Mouse (Mus musculus) limb, embryonic 10.5 days (tissue): ENCODE results near the gene Ick. TPM values are rescaled to one million over a fixed set of nuclear protein-coding genes. Genes with fewer than 3 reads are reported as not detected.
"Not testable (repeated sequence)": the region's sequence is repeated elsewhere in the genome, so short reads cannot be mapped to it uniquely, and the experiment has no call there.

Experiments used
- DNase-seq: peaks from one replicate; pipeline ENCODE4 v3.0.0-alpha.2; 2017; ENCODE audit warnings: low spot score
- H3K27ac ChIP-seq: fragments of 300-500 bp; sonication (generic); 2 replicates; pipeline ENCODE4 v1.5.1; 2016; ENCODE audit warnings: mild to moderate bottlenecking
- H3K27me3 ChIP-seq: fragments of 300-500 bp; sonication (generic); 2 replicates; pipeline ENCODE4 v1.6.1; 2016; ENCODE audit warnings: low read depth, mild to moderate bottlenecking; ENCODE audit not compliant: poor library complexity, severe bottlenecking
- H3K36me3 ChIP-seq: fragments of 300-500 bp; sonication (generic); 2 replicates; pipeline ENCODE4 v1.6.1; 2016; ENCODE audit warnings: mild to moderate bottlenecking, moderate library complexity
- H3K4me1 ChIP-seq: fragments of 300-500 bp; sonication (generic); 2 replicates; pipeline ENCODE4 v1.6.1; 2016
- H3K4me3 ChIP-seq: fragments of 300-500 bp; sonication (generic); 2 replicates; pipeline ENCODE4 v1.5.1; 2016; ENCODE audit warnings: mild to moderate bottlenecking, moderate library complexity
- H3K9me3 ChIP-seq: fragments of 300-500 bp; sonication (generic); replicated peaks from 2 replicates; pipeline ENCODE4 v1.6.1; 2016; ENCODE audit warnings: mild to moderate bottlenecking
- WGBS: fragments of 180-500 bp; shearing (Covaris S2); methylation state at CpG from one replicate; pipeline ENCODE4 v1.1.7; 2016; 5-methylcytosine and 5-hydroxymethylcytosine counted together
- polyA plus RNA-seq: library from polyadenylated mRNA; unstranded; fragments of >200 nt; fragmentation: Nextera tagmentation; extraction: Ambion mirVana; gene quantifications from 2 replicates; pipeline ENCODE4 v1.2.1, GENCODE M21; 2016

Gene Ick
- polyA plus RNA-seq, 1 experiment from 2014 or later = 47.4 TPM

DNA sequence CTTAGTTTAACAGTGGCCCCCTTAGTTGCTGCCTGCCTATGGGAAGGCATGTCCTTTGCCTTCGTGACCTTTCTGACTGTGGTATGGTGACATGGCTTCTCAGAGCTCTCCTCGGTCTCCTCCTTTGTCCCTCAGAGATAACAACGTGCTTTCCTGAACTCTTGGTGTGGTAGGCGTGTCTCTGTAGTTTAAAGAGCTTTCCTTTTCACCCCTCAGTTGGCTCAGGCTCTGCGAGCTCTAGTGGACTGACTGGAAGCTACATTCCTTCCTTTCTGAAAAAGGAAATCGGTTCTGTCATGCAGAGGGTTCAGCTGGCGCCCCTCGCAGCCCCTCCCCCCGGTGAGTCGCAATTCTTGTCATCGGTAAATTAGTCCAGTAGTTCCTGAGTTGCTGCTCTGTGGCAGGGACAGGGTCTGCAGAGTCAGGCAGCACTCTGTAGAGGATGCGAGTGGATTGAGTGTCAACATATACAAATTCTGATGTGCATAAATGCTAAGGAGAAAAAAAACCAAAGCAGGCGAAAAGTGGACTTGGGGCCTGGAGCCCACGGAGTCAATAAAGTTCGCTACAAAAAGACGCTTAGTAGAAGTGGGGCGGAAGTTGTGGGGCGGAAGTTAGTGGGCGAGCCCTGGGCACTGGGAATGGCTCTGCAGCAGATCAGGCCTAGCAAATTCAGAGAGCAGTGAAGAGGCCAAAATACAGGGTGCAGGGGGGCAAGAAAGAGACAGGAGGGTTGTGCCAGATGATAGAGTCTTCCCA, 57.9 kb downstream of the Ick start:
- DNase-seq = no peak
- 87% methylated on average over 19 of the region's 19 CpGs for WGBS
- no peak overlapping the region for H3K4me3 ChIP-seq
- H3K9me3 ChIP-seq = no peaks in the 10 kb centered on the region
- H3K27me3 ChIP-seq = no peaks in the 10 kb centered on the region
- peaks cover 81% of the 10 kb centered on the region for H3K36me3 ChIP-seq
- no peak overlapping the region for H3K27ac ChIP-seq
- H3K4me1 ChIP-seq = no peaks in the 10 kb centered on the region

DNA sequence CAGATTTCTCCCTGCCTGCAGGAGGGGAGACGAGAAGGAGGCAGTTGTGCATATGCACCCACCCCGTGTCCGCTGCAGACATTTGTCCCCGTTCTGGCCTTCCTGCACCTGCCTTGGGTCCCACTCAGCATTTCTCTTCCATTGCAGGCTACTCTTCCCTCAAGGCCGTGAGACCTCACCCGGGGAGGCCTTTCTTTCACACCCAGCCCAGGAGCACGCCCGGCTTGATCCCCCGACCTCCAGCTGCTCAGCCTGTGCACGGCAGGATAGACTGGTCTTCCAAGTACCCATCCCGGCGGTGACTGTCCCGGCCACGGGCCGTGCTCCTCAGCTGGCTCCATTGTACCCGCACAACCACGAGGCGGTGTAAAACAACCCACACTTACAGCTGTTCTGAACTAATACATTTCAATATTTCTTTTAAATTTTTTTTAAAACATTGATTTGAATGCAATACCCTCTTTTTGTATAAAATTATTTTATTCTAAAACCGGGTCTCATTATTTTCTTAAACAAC, 58.5 kb downstream of the Ick start:
- no peak for DNase-seq
- Histone ChIP-seq H3K9me3 (no peaks in the 10 kb centered on the region), H3K27ac (no peak overlapping the region), H3K4me1 (no peaks in the 10 kb centered on the region), H3K4me3 (no peak overlapping the region), H3K36me3 (peaks cover 75% of the 10 kb centered on the region), H3K27me3 (no peaks in the 10 kb centered on the region)
- 94% methylated on average over 19 of the region's 19 CpGs for WGBS

DNA sequence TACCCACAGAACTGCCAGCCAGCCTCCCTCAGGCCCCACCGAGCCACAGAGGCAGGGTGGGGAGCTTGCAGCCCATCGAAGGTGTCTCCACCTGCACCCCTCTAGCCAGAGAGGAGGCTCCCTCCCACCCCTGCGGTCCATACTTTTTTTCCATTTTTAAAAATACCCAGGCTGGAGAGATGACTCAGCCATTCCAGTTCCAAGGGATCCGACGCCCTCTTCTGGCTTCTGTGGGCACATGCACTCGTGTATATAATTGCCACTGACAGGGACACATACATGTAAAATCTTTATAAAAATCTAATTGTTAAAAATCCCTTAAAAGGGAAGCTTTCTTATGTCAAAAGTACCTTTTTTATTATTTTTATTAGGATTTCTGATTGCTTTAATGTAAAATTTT, 59.9 kb downstream of the Ick start:
- H3K4me1 ChIP-seq = no peaks in the 10 kb centered on the region
- H3K4me3 ChIP-seq = no peak overlapping the region
- peaks cover 63% of the 10 kb centered on the region for H3K36me3 ChIP-seq
- WGBS = 96% methylated on average over 6 of the region's 6 CpGs
- no peak for DNase-seq
- H3K27ac ChIP-seq = no peak overlapping the region
- H3K27me3 ChIP-seq = no peaks in the 10 kb centered on the region
- no peaks in the 10 kb centered on the region for H3K9me3 ChIP-seq

DNA sequence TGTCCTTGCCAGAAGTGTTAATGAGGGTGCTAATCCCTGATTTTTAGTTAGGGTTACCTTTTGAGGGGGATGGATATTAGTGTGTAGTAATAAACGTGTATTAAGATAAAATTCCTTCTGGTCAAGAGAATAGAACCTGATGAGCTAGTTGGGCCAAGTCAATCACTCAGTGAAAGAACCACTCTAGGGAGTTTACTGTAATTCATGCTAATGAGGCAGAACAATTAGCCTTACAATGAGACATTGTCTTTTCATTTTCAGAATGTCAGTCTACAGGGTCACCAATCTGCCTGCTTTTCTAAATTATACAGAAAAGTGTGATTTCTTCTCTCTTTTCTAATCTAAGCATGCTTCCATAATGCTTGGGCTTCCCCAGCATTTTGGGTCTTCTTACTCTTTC, 65.0 kb downstream of the Ick start:
- H3K36me3 ChIP-seq = peaks cover 13% of the 10 kb centered on the region
- H3K9me3 ChIP-seq = no peaks in the 10 kb centered on the region
- no peaks in the 10 kb centered on the region for H3K27me3 ChIP-seq
- no peak for DNase-seq
- H3K27ac ChIP-seq = no peak overlapping the region
- H3K4me1 ChIP-seq = peaks cover 6% of the 10 kb centered on the region
- no peak overlapping the region for H3K4me3 ChIP-seq
- WGBS = 71% methylated on average over 1 of the region's 1 CpGs

DNA sequence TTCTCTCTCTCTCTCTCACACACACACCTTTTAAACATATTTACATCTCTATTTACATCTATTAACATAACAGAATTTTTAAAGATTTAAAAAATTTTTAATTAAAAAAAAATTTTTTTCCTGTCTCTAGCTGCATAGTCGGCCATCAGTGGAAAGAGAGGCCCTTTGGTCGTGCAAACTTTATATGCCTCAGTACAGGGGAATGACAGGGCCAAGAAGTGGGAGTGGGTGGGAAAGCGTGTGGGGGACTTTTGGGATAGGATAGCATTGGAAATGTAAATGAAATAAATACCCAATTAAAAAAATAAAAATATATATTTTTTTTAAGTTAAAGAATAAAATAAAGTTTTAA, 65.9 kb downstream of the Ick start:
- not testable (repeated sequence) for H3K27me3 ChIP-seq, DNase-seq, H3K9me3 ChIP-seq, H3K4me1 ChIP-seq, H3K36me3 ChIP-seq, H3K27ac ChIP-seq, H3K4me3 ChIP-seq
- 49% methylated on average over 3 of the region's 3 CpGs for WGBS

DNA sequence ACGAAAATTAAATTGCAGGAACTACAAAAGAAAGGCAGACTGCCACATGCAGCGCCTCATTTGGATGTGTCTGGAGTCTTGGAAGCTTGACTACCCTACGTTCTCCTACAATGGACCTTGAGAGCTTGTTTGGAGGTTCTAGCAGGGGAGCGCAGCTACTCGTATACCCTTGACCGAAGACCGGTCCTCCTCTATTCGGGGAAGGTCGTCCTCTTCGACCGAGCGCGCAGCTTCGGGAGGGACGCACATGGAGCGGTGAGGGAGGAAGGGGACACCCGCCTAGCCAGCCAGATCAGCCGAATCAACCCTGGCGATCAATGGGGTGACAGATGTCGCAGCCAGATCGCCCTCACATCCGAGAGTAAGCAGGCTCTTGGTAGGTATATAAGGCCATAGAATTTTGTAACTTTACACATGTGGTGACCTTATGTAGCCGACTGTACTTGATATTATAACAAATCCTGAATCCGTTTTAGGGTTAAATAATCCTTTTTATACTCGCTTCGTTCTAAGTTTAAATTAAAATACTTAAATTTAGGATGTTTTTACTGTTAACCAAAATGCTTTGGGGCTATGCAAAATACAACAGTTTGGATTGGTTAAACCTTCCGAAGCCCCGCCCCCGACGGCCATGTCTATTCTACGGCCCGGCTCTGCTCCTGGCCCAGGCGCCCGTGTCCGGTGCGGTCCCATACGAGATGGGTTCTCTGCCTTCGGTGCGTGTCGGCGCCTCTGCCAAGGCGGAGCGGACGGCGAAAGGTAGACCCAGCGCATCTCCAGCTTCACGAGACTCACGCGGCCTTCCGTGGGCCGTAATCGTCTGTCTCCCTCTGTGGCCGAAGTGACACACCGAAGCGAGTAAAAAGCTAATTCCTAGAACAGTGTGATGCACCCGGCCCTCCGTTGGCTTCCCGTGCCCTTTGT, 66.5 kb downstream of the Ick start:
- DNase-seq = peak; percentile 94
- WGBS = 1% methylated on average over 52 of the region's 58 CpGs
- Histone ChIP-seq H3K4me1 (peaks cover 6% of the 10 kb centered on the region), H3K36me3 (0 out of 2 replicates have a peak, but pooled peaks cover 1% of the 10 kb centered on the region), H3K27me3 (no peaks in the 10 kb centered on the region), H3K4me3 (peak overlapping the region; percentile 75), H3K9me3 (no peaks in the 10 kb centered on the region), H3K27ac (peak overlapping the region; percentile 95)

DNA sequence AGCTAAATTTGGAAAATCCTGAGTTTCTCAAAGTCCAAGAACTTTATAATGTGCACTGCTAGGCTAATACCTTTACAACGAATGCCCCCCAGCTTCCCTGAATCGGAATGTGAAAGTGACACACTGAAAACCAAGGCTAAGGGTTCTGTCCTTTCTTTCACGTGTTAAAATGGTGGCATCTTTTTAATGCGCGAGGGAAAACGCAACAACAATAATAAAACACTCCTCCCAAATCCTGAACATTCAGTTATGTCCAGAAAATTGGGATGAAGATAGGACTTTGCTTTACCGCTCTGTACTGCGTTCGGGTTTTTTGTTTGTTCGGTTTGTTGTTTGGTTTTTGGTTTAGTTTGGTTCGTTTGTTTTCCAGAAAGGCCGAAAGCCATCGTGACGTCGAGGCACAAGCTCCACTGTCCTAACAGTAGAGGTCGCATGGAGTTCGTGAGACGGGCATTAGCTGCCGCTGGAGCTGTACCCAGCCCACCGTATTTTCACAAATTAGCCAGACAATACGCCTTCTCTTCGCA, 67.3 kb downstream of the Ick start:
- Histone ChIP-seq H3K9me3 (no peaks in the 10 kb centered on the region), H3K27ac (peak overlapping the region; percentile 95), H3K4me3 (peak overlapping the region; percentile 75), H3K36me3 (no peaks in the 10 kb centered on the region), H3K4me1 (peaks cover 6% of the 10 kb centered on the region), H3K27me3 (no peaks in the 10 kb centered on the region)
- peak; percentile 71 for DNase-seq
- 1% methylated on average over 22 of the region's 22 CpGs for WGBS

DNA sequence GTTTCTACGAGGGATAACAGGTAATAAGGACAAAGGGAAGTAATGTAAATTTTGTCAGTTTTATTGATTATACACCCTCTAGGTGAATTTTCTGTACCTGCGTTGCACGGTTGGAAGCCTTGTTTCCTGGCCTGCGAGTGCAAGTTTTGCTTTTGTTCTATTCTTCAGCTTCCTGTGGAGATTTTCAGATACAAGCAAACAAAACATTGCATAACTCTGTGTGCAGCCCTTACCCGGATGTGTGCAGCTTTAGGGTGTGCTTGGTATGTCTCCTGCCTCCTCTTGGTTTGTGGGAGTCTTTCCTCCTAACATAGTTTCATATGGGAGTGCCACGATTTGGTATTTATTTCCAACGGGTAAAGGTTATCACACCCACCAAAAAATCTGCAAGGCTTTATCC, 67.8 kb downstream of the Ick start:
- Histone ChIP-seq H3K36me3 (no peaks in the 10 kb centered on the region), H3K4me1 (peaks cover 6% of the 10 kb centered on the region), H3K4me3 (peak overlapping the region; percentile 75), H3K27ac (peak overlapping the region; percentile 95), H3K27me3 (no peaks in the 10 kb centered on the region), H3K9me3 (no peaks in the 10 kb centered on the region)
- no peak for DNase-seq
- 57% methylated on average over 7 of the region's 7 CpGs for WGBS

DNA sequence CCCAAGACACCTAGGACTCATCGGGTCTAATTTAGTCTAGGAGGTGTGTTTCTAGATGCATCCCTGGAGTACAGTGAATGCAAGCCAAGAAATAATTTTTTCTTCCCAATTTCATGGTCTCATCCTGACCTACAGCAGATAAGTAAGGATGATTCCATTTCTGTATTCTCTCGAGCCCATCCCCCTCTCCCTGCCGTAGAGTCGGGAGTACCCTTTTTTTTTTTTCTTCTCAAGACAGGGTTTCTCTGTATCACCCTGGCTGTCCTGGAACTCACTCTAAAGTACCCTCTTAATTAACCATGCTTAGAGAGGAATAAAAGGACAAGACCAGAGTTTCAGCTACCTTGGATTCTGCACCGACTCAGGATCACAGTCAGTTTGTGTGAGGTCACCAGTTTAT, 69.2 kb downstream of the Ick start:
- H3K4me1 ChIP-seq = peaks cover 6% of the 10 kb centered on the region
- H3K27ac ChIP-seq = no peak overlapping the region
- H3K27me3 ChIP-seq = no peaks in the 10 kb centered on the region
- no peaks in the 10 kb centered on the region; the same call in 1 of the 2 replicates for H3K9me3 ChIP-seq
- H3K4me3 ChIP-seq = no peak overlapping the region
- H3K36me3 ChIP-seq = no peaks in the 10 kb centered on the region
- 89% methylated on average over 5 of the region's 5 CpGs for WGBS
- DNase-seq = no peak

DNA sequence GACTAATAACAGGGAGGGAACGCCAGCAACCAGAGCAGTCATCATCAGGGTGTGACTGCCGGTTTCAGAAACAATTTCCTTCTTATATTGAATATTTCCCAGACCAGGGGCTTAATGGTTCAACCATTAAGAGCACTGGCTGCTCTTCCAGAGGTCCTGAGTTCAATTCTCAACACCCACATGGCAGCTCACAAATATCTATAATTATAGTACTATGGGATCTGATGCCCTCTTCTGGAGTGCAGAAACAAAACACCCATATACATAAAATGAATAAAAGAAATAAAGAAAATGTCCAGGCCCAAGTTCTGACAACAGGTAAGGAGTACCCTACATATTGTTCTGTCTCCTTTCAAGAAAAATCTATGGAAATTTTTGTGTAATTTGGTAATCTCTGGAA, 70.1 kb downstream of the Ick start:
- 86% methylated on average over 2 of the region's 2 CpGs for WGBS
- Histone ChIP-seq H3K27ac (no peak overlapping the region), H3K4me1 (peaks cover 6% of the 10 kb centered on the region), H3K27me3 (no peaks in the 10 kb centered on the region), H3K4me3 (no peak overlapping the region), H3K9me3 (no peaks in the 10 kb centered on the region; the same call in 1 of the 2 replicates), H3K36me3 (no peaks in the 10 kb centered on the region)
- DNase-seq = no peak

DNA sequence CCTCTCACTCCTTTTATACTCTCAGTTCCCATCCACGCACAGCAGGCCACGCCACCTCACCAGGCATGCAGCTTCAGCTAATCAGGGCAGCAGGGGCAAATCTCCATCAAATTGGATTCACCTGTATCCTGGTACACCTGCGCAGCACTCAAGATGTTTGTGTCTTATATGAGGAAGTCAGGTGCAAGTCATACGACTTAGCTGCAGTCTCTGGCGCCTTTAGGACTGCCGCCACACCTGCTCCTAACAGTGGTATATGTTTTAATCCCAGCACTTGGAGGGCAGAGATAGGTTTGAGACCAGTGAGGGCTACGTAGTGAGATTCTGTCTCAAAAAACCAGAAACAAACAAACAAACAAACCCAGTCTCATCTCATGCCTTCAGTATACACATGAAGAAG, 73.5 kb downstream of the Ick start, which contains the start of gene Gsta4:
TSS of gene Gsta4 (plus strand) at position 301 of the 400 bp plus-strand sequence.
- H3K9me3 ChIP-seq, H3K4me1 ChIP-seq, DNase-seq, H3K36me3 ChIP-seq, H3K27me3 ChIP-seq, H3K4me3 ChIP-seq, H3K27ac ChIP-seq: not testable (repeated sequence)
- 96% methylated on average over 4 of the region's 7 CpGs for WGBS

DNA sequence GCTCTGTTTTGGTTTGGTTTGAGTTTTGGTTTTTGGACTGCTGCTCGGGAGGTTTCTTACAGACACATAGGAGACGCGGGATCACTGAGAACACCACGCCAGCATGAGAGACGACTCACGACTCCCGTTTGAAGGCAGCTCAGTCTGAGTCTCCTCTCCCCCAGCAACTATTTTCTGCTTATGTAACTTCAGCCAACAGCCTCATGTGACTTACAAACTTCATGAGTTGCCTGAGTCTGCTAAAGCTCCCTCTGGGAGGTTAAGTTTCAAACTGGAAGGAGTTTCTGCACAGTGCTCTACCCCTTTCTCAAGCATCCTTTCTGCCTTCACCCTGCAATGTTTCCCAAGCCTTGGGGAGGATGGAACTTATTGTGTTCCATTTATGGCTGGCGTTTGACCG, 76.7 kb downstream of the Ick start:
- H3K27ac ChIP-seq = no peak overlapping the region
- no peak for DNase-seq
- no peak overlapping the region for H3K4me3 ChIP-seq
- peaks cover 14% of the 10 kb centered on the region; the same call in 1 of the 2 replicates for H3K27me3 ChIP-seq
- H3K36me3 ChIP-seq = no peaks in the 10 kb centered on the region
- H3K4me1 ChIP-seq = peaks cover 4% of the 10 kb centered on the region
- WGBS = 94% methylated on average over 9 of the region's 9 CpGs
- no peaks in the 10 kb centered on the region; the same call in 1 of the 2 replicates for H3K9me3 ChIP-seq

DNA sequence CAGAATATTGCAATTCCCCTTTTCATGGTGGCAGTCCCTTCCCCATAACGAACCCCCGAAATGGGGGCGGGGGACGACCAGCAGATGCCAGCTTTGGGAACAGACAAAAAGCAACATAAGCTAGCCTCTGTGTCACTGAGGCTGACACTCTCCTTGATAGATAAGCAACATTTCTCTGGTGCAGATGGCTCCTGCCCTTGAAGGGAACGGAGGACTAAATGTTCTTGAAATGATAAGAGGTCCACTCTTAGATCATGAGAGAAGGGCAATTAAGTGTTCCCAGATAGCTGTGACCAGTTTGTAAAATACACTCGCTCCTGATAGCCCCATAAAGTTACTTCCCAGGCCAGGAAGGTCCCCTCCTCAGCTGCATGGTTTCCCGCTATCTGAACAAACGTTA, 79.9 kb downstream of the Ick start:
- 76% methylated on average over 8 of the region's 8 CpGs for WGBS
- peaks cover 18% of the 10 kb centered on the region; the same call in 1 of the 2 replicates for H3K27me3 ChIP-seq
- no peak overlapping the region for H3K4me3 ChIP-seq
- H3K9me3 ChIP-seq = no peaks in the 10 kb centered on the region
- no peak for DNase-seq
- no peak overlapping the region for H3K27ac ChIP-seq
- H3K36me3 ChIP-seq = no peaks in the 10 kb centered on the region
- H3K4me1 ChIP-seq = peaks cover 31% of the 10 kb centered on the region
